Mouse (Mus musculus): ENCODE results near the gene Sh3gl1. TPM values are rescaled to one million over a fixed set of nuclear protein-coding genes. Genes with fewer than 3 reads are reported as not detected.
A peak's percentile ranks its signal among the peaks of the same experiment; 100 is the strongest.

Gene Sh3gl1
- total RNA-seq, 2 experiments from 2014 or later: 18.3 to 20.4 TPM

DNA sequence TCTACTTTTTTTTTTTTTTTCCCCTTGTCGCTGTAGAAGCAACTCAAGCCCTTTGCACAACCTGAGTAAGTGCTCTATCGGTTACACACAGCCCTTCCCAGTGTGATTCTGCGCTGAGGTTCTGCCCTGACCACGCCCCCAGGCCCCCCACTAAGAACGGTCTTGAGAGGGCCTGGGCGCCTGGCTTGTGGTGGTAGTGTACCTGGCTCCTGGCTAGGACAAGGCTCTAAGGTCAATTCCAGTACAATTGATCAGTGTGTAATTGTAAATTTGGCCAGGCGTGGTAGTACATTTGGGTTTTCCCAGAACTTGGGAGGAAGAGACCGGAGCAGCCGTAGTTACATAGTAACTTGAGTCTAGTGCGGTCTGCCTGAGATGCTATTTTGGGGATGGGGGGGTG lies 29.5 kb downstream of the Sh3gl1 start:
- intact Hi-C loops (cut with DNase I; ENCODE audit: low total_unique reads): no loop called here
- no peak for DNase-seq

DNA sequence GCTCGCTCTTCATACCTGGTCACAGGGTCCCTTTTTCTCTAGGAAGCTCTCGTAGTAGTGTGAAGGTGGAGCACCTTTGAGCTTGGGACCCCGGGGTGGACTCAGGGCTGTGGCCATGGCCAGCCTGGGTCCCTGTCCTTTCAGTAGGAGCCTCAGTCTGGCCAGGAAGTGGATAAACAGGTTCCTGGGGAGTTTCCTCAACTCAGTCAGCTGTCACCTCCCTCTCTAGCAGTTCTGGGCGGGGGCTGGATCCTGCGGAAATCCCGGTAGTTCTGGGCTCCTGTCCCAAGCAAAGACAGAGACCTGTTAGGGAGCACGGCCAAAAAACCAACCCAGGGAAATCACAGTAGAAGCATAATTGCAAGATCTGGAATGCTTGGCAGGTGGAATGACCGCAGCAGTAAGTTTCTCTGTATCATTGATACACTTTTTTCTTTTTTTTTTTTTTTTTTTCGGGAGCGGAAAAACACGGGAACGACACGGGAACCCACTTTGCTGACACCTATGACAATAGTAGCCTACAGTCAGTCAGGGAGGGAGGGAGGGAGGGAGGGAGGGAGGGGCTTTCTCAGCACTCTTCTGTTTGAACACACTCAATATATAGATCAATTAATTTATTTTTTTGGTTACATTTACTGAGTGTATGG lies 30.9 kb downstream of the Sh3gl1 start, which contains the start of the genes Stap2 and Mpnd:
Stap2 (minus strand) TSS at position 170 of the 647 bp plus-strand sequence.
Mpnd (plus strand) TSS at position 297 of the 647 bp plus-strand sequence.
- intact Hi-C loops (cut with DNase I; ENCODE audit: low total_unique reads): no loop called here
- no peak for DNase-seq

DNA sequence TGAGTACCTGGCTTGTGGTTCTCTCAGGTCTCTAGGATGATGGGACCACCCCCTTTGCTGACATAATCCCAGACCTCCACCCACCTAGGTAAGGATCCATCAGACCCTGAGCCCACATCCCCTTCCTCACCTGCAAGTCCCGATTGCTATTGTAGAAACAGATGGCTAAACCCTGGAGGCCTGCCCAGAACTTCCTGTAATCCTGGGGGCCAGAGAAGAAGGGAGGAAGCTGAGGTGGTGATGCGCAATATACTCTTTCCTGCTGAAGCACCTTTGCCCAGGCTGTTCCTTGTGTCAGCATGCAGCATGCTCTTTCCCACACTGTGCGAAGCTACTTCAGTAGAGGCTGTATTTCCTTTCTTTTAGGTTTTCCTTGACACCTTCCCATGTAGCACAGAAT lies 33.4 kb downstream of the Sh3gl1 start:
- intact Hi-C loops (cut with DNase I; ENCODE audit: low total_unique reads): no loop called here
- DNase-seq: no peak

DNA sequence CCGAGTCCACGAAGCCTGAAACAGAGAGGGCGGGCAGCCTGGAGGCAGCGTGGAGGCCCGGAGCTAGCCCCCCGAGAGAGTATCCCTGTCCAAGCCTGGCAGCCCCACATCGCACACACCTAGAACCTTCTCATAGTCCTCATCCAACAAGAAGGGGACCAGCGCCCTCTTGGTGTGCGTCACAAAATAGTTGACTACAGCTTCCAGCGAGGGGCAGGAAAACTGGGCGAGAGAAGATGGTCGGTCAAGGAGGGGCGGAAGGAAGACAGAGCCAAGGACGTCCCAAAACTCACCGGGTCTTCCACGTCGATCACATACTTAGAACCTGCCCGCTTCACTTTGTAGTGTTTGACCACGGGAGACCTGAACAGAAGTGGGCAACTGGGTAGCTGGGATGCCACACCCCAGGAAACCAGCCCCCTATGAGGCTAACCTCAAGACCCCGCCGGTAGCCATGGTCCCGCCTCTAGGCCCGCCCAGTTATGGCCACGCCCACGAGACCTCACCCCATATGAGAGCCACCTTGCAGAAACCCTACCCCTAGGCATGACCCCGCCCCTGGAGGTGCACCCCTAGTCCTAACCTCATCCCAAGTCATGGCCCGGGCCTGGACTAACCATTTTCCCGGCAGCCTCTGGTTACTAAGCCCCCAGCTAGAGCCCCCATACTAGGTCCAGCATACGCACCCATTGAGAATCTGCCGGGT lies 36.5 kb downstream of the Sh3gl1 start:
- intact Hi-C loops (cut with DNase I; ENCODE audit: low total_unique reads): no loop called here
- no peak for DNase-seq

DNA sequence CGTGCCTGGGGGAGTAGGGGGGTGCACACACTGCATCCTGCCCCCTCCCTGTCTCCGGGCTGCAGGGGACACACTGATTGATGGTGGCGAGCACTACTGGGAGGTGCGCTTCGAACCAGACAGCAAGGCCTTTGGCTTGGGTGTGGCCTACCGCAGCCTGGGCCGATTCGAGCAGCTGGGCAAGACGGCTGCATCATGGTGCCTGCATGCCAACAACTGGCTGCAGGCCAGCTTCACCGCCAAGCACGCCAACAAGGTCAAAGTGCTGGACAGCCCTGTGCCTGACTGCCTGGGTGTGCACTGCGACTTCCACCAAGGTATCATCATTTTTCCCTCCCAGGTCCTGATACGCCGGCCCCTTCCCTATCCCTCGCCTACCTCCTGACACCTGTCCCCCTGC lies 40.4 kb downstream of the Sh3gl1 start:
- DNase-seq: no peak
- intact Hi-C loops (cut with DNase I; ENCODE audit: low total_unique reads): no loop called here

DNA sequence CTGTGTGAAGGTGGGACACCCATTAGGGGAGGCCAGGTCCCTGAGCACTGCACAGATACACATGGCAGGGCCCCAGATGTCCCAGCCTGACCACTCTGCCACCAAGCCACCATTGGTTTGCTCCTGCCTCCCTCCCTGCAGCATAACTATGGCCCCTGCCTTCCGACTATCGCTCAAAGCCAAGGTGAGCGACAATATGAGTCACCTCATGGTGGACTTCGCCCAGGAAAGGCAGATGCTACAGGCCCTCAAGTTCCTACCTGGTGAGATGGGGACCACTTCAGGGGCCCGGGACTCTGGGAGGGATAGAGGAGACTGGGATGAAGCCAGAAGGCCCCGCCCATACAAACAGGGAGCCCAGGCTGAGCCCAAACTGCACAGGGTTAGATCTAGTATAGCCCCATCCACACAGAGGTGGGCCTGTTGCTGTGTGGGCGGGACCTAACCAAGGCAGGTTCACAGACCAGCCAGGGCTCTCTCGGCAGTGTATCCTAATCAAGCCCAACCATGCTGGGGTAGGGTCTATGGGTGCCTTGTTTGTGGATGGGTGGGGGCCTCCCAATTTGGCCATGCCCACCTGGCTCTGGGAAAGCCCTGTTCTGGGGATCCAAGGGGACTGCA lies 46.0 kb downstream of the Sh3gl1 start:
- no peak for DNase-seq
- intact Hi-C loops (cut with DNase I; ENCODE audit: low total_unique reads): no loop called here

DNA sequence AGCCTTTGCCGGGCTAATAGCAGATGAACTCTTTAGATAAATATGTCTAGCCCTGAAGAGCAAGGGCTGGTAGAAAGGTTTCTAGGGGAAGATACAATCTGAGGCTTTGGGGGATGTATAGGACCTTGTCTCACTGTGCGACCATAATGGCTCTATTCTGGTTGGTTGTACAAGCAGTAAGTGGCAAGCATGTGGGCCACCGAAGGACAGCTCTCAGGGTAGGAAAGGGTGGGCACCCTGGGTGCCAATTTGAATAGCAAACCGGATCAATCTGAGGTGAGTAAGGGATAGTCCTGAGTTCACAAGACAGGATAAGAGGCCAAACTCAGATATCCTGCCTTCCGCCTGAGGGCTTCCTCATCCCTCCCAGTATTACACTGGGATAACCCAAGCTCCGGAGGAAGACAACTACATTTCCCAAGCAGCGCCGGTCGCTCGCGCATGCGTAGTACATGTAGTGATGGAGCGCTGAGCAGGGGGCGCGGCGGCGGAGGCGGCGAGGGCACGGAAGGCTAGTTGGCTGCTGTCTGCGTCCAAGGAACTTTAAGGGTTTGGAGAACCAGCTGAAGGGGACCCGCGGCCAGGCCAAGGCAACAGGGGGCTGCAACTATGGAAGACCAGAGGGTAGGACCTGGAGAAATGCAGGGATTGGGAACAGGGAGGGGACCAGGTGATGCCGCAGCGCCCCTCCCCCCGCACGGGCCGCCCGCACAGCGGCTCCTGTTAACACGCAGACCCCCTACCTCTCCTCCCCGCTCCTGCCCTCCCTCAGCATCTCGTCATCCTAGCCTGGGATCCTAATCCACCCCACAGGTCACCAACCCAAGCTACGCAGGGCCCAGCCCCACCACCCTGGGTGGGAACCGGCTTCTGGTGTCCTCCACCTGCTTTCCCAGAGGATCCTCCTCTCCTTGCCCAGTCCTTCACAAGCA lies 50.1 kb downstream of the Sh3gl1 start, which contains the start of gene Fsd1:
Fsd1 (plus strand) TSS at position 480 of the 932 bp plus-strand sequence.
- DNase-seq: peak; percentile 58
- intact Hi-C loops (cut with DNase I; ENCODE audit: low total_unique reads): no loop called here

DNA sequence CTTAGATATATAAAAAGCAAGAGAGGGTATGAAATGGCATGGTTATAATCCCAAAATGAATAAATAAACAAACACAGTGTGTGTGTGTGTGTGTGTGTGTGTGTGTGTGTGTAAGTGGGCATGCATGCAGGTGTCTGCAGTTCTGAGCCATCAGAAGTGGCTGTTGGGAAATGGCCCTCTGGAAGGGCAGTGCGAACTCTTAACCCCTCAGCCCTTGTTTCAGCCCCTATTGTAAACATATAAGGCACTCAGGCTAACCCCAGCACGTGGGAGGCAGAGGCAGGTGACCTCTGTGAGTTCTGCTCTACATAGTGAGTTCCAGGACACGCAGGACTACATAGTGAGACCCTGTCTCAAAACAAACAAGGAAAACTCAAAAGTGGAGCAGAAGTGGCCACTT lies 59.1 kb downstream of the Sh3gl1 start:
- intact Hi-C loops (cut with DNase I; ENCODE audit: low total_unique reads): loop anchor here (5.0 kb wide), 1 partner anchor 35 kb away; no protein-coding TSS in a partner anchor
- DNase-seq: no peak

DNA sequence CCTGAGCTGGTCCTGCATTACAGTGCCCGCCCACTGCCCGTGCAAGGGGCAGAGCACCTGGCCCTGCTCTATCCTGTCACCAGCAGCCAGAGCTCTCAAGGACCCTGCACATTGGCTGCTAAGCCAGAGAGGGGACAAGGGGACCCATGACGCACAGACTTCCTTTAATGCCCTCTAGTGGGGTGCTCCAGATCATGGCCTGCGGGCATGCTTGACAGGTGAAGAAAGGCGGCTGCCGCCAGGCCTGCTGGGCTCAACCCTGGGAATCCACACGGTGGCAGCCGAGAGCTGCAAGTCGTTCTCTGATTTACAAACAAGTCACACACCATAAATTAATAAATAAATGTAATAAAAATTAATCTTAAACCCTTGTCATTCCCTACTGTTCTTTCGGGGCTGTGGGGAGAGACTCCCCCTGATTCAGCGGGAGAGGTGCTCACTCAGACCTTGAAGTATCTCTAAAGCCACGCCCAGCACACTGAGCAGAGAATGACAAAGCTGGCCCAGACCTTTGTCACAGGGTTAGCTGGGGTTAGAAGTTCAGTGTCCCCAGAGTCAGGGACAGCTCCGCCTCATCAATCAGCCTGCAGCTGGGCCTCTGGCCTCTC lies 60.1 kb downstream of the Sh3gl1 start:
- peak; percentile 78 for DNase-seq
- intact Hi-C loops (cut with DNase I; ENCODE audit: low total_unique reads): loop anchor here (5.0 kb wide), 1 partner anchor 36 kb away; no protein-coding TSS in a partner anchor

DNA sequence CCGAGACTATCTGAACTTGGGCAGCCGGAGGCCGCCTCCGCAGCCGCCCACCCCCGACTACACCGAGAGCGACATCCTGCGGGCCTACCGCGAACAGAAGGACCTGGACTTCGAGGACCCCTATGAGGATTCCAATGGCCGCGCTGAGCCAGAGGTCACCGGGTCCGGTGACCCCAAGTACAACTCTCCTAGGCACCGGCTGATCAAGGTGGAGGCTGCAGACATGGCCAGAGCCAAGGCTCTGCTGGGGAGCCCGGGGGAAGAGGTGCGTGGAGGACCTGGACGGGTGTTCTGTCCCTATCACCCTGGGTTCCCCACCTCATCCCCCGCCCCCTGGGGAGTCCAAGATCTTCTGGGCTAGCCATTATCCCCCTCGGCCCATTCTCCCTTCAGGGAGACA lies 65.0 kb downstream of the Sh3gl1 start:
- DNase-seq: no peak
- intact Hi-C loops (cut with DNase I; ENCODE audit: low total_unique reads): no loop called here

DNA sequence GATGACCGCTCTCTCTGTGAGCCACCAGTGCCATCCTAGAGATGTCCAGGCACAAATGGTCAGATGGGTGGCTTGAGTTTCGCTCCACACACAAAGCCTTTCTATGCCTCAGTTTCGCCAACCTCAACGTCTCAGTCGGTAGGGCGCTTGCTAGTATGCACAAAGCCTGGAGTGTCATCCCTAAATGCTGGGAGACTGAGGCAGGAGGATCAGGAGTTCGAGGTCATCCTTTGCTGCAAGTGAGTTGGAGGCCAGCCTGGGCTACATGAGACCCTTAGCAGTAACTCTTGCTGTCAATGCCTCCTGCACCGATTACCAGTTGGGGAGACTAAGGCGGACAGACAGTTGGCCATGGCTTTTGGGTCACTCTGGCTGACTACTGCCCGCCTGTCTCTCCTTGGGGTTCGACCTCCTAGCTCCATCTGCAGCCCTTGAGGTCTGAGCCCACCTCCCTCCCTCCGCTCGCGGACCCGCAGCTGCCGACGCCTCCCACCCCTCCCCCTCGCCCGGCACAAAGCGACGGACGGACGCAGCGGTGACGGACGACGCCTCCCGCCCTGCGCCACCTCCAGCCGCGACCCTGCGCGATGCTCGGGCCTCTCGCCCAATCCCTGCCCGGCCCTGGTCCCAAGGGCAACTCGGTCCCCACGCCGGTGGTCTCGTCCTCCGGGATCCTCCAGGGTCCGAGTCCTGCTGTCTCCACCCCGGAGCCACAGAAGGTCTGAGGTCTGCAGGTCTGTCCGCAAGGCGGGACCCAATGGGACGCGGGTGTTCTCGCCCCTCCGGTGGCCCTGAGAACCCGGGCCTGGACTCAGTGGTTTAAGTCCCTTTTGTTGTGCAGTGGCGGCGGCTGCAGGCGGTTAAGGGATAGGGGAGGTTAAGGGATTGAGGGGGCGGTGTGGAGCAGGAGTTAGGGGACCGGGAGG lies 66.2 kb downstream of the Sh3gl1 start, which contains the start of gene Shd:
Shd (plus strand) TSS at position 502 of the 926 bp plus-strand sequence.
- DNase-seq: no peak
- intact Hi-C loops (cut with DNase I; ENCODE audit: low total_unique reads): no loop called here

DNA sequence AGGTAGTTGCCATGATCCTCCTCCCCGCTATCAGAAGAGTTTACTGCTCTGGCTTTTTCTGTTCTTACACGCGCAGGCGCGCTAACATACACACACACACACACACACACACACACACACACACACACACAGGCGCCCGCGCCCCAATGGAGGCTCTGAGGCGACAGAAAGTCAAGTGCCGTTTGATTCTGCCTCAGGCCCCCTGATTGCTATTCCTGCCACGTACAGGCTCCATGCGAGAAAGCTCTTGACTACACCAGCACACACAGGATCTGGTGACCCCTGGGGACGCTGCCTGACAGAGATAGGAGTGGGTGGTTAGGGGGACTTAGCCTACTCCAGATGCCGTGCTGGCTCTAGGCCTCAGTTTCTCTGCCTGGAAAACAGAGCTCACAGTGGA lies 66.9 kb downstream of the Sh3gl1 start:
- DNase-seq: no peak
- intact Hi-C loops (cut with DNase I; ENCODE audit: low total_unique reads): no loop called here

DNA sequence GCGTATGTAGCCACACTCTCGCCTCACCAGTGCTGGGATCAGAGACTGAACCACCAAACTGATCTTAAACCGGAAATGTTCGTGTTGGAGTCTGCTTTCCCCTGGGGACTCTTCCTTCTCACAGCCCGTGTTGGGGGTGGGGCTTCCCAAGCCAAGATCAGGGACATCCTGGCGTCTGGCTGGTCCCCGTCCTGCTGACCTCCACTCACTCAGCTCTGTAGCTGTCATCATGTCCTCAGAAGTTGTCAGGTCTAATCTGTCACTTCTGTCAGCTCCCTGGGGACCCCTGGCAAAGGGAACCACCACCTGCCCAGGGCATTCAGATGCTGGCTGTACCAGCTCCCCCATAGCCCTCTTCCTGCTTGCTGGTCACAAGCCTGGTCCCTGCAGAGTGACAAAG lies 68.2 kb downstream of the Sh3gl1 start:
- DNase-seq: no peak
- intact Hi-C loops (cut with DNase I; ENCODE audit: low total_unique reads): no loop called here

DNA sequence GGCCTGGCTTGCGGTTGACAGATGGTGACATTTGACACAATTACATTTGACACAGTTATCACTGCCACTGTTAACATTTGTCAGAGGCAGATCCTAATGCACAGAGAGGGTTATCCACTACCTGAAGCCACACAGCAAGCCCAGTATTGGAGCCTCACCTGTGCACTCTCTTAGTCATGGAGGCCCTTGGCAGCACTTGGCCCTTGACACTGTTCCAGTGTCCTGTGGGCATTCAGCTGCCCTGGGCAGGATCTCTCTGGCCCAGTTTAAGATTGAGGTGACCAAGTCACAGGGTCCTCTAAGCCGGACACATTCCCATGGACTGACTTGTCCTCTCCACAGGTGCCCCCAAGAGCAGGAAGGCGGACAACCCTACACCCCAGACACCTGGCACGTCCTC lies 69.2 kb downstream of the Sh3gl1 start:
- intact Hi-C loops (cut with DNase I; ENCODE audit: low total_unique reads): no loop called here
- DNase-seq: no peak
